26 mouse cellular contexts compared by ENCODE assay signal in genomic region chr3:83111485-83112261, GRCm38 (mm10). TPM values are rescaled to one million over a fixed set of nuclear protein-coding genes. Genes with fewer than 3 reads are reported as not detected.
DNase-seq lines count a peak whose midpoint lies in the region; ATAC-seq and TF ChIP-seq lines count a peak whose summit lies in the region.
"Had no signal": no experiment of that assay in that cellular context is flagged by ENCODE, and none has a peak within 500 bp of the region (broad histone marks: within the 10 kb centered on the region; RNA-seq: fewer than 3 reads in every experiment).

No protein-coding gene starts in this region.

- TF ChIP-seq CTCF in lung, embryonic 14.5 days (IDR thresholded peaks at IDR 0.05; ENCODE audit: low read depth), result no peak

- H3K27me3 ChIP-seq in hindbrain, embryonic 11.5 days (ENCODE audit: control insufficient read depth, insufficient read depth, low read length), result no peaks in the 10 kb centered on the region
- H3K27me3 ChIP-seq in hindbrain, embryonic 13.5 days, result 0 out of 2 replicates have a peak, but pooled peaks cover 3% of the 10 kb centered on the region
- no peaks in the 10 kb centered on the region for H3K27me3 ChIP-seq in lung, embryonic 14.5 days (ENCODE audit: insufficient read depth, low read length)
- H3K27me3 ChIP-seq in midbrain, embryonic 15.5 days (replicated peaks), result no peaks in the 10 kb centered on the region
- H3K27me3 ChIP-seq in midbrain, embryonic 16.5 days (ENCODE audit: control insufficient read depth, insufficient read depth, low read depth, low read length), result no peaks in the 10 kb centered on the region; the same call in 1 of the 2 replicates
- no peaks in the 10 kb centered on the region for H3K27me3 ChIP-seq in limb, embryonic 10.5 days (ENCODE audit: low read depth, poor library complexity, severe bottlenecking)
- H3K27me3 ChIP-seq: CH12.LX; heart, embryonic 15.5 days; hindbrain, embryonic 15.5 days; intestine, embryonic 15.5 days had no signal

- DNase-seq in hindbrain, embryonic 11.5 days (ENCODE audit: low spot score), result peak; percentile 4
- peak; percentile 55 for DNase-seq in lung, embryonic 14.5 days
- DNase-seq in lung, adult 18-20 months, result no peak
- DNase-seq in limb, embryonic 10.5 days (ENCODE audit: low spot score), result peak; percentile 29
- DNase-seq: adrenal gland, adult 8-10 months; adrenal gland, postnatal 36 days; cerebellum, adult 2 months; cerebellum, postnatal 10 days; embryo, embryonic 11 days; gastrocnemius, postnatal 36 days; heart, adult 18-20 months; heart, postnatal 14 days had no signal

- H3K4me2 ChIP-seq in hindbrain, embryonic 11.5 days (replicated peaks; ENCODE audit: low read depth, low read length), result no peak overlapping the region
- H3K4me2 ChIP-seq in hindbrain, embryonic 13.5 days, result no peak overlapping the region
- H3K4me2 ChIP-seq in lung, embryonic 14.5 days, result no peak overlapping the region
- no peak overlapping the region for H3K4me2 ChIP-seq in midbrain, embryonic 15.5 days
- no peak overlapping the region for H3K4me2 ChIP-seq in midbrain, embryonic 16.5 days (ENCODE audit: low read length)
- H3K4me2 ChIP-seq: embryonic facial prominence, embryonic 15.5 days; heart, embryonic 11.5 days; heart, embryonic 15.5 days; hindbrain, embryonic 15.5 days; intestine, embryonic 15.5 days had no signal

- ATAC-seq in hindbrain, embryonic 11.5 days (ENCODE audit: low FRiP score), result peak; percentile 66
- ATAC-seq in hindbrain, embryonic 13.5 days (ENCODE audit: low FRiP score), result no peak
- peak; percentile 44; the same call in 1 of the 2 replicates for ATAC-seq in lung, embryonic 14.5 days (ENCODE audit: insufficient read depth)
- peak; percentile 51; the same call in 1 of the 2 replicates for ATAC-seq in midbrain, embryonic 15.5 days (replicated peaks)
- no peak for ATAC-seq in midbrain, embryonic 16.5 days
- no peak for ATAC-seq in frontal cortex, adult (ENCODE audit: low TSS enrichment)
- ATAC-seq: forebrain, embryonic 14.5 days; intestine, embryonic 15.5 days; Patski had no signal

- no peaks in the 10 kb centered on the region for H3K36me3 ChIP-seq in hindbrain, embryonic 11.5 days (ENCODE audit: control insufficient read depth, insufficient read depth, low read length)
- no peaks in the 10 kb centered on the region for H3K36me3 ChIP-seq in hindbrain, embryonic 13.5 days
- no peaks in the 10 kb centered on the region for H3K36me3 ChIP-seq in lung, embryonic 14.5 days (ENCODE audit: insufficient read depth)
- no peaks in the 10 kb centered on the region for H3K36me3 ChIP-seq in midbrain, embryonic 15.5 days (replicated peaks)
- H3K36me3 ChIP-seq in midbrain, embryonic 16.5 days (ENCODE audit: control insufficient read depth, insufficient read depth, low read length), result no peaks in the 10 kb centered on the region
- H3K36me3 ChIP-seq in limb, embryonic 10.5 days, result no peaks in the 10 kb centered on the region
- H3K36me3 ChIP-seq: embryonic facial prominence, embryonic 15.5 days; forebrain, embryonic 10.5 days; heart, embryonic 15.5 days; hindbrain, embryonic 15.5 days; intestine, embryonic 15.5 days had no signal

- H3K9ac ChIP-seq in hindbrain, embryonic 11.5 days (ENCODE audit: low read depth, low read length), result no peak overlapping the region
- H3K9ac ChIP-seq in hindbrain, embryonic 13.5 days, result no peak overlapping the region
- H3K9ac ChIP-seq in lung, embryonic 14.5 days, result no peak overlapping the region
- H3K9ac ChIP-seq in midbrain, embryonic 15.5 days, result no peak overlapping the region
- no peak overlapping the region for H3K9ac ChIP-seq in midbrain, embryonic 16.5 days (ENCODE audit: low read depth, low read length)
- H3K9ac ChIP-seq: embryonic facial prominence, embryonic 15.5 days; heart, embryonic 15.5 days; hindbrain, embryonic 15.5 days; intestine, embryonic 15.5 days had no signal

- 32% methylated on average over 7 of the region's 7 CpGs for WGBS in hindbrain, embryonic 11.5 days
- 24% methylated on average over 7 of the region's 7 CpGs for WGBS in hindbrain, embryonic 13.5 days
- 51% methylated on average over 7 of the region's 7 CpGs for whole genome bisulfite sequencing in lung, embryonic 14.5 days
- 35% methylated on average over 7 of the region's 7 CpGs for WGBS in midbrain, embryonic 15.5 days
- WGBS in midbrain, embryonic 16.5 days, result 34% methylated on average over 7 of the region's 7 CpGs
- 47% methylated on average over 7 of the region's 7 CpGs for WGBS in limb, embryonic 10.5 days

- no peaks in the 10 kb centered on the region for H3K9me3 ChIP-seq in hindbrain, embryonic 11.5 days (ENCODE audit: control insufficient read depth, low read length)
- no peaks in the 10 kb centered on the region for H3K9me3 ChIP-seq in hindbrain, embryonic 13.5 days
- H3K9me3 ChIP-seq in lung, embryonic 14.5 days (ENCODE audit: low read depth, low read length), result no peaks in the 10 kb centered on the region
- H3K9me3 ChIP-seq in midbrain, embryonic 15.5 days, result no peaks in the 10 kb centered on the region
- H3K9me3 ChIP-seq in midbrain, embryonic 16.5 days (replicated peaks; ENCODE audit: control insufficient read depth, low read length, poor library complexity, severe bottlenecking), result no peaks in the 10 kb centered on the region
- no peaks in the 10 kb centered on the region for H3K9me3 ChIP-seq in limb, embryonic 10.5 days (replicated peaks)
- H3K9me3 ChIP-seq: embryonic facial prominence, embryonic 15.5 days; forebrain, embryonic 10.5 days; heart, embryonic 15.5 days; hindbrain, embryonic 15.5 days; intestine, embryonic 15.5 days had no signal

- H3K27ac ChIP-seq in hindbrain, embryonic 11.5 days (ENCODE audit: low read depth, low read length), result no peak overlapping the region; the same call in 1 of the 2 replicates
- H3K27ac ChIP-seq in hindbrain, embryonic 13.5 days, result no peak overlapping the region
- H3K27ac ChIP-seq in lung, embryonic 14.5 days (ENCODE audit: low read depth), result no peak overlapping the region
- no peak overlapping the region for H3K27ac ChIP-seq in midbrain, embryonic 15.5 days
- H3K27ac ChIP-seq in midbrain, embryonic 16.5 days (ENCODE audit: low read length), result no peak overlapping the region
- H3K27ac ChIP-seq in limb, embryonic 10.5 days, result no peak overlapping the region
- H3K27ac ChIP-seq: embryonic facial prominence, embryonic 15.5 days; forebrain, embryonic 10.5 days; heart, embryonic 15.5 days; hindbrain, embryonic 15.5 days; intestine, embryonic 15.5 days had no signal

- peaks cover 8% of the 10 kb centered on the region; the same call in 1 of the 2 replicates for H3K4me1 ChIP-seq in hindbrain, embryonic 11.5 days (replicated peaks; ENCODE audit: control insufficient read depth, insufficient read depth, low read length)
- H3K4me1 ChIP-seq in hindbrain, embryonic 13.5 days (replicated peaks), result peaks cover 29% of the 10 kb centered on the region
- 0 out of 2 replicates have a peak, but pooled peaks cover 3% of the 10 kb centered on the region for H3K4me1 ChIP-seq in lung, embryonic 14.5 days (ENCODE audit: insufficient read depth)
- H3K4me1 ChIP-seq in midbrain, embryonic 15.5 days, result peaks cover 16% of the 10 kb centered on the region; the same call in 1 of the 2 replicates
- peaks cover 15% of the 10 kb centered on the region for H3K4me1 ChIP-seq in midbrain, embryonic 16.5 days (ENCODE audit: control insufficient read depth, insufficient read depth, low read length)
- H3K4me1 ChIP-seq in limb, embryonic 10.5 days, result peaks cover 32% of the 10 kb centered on the region
- H3K4me1 ChIP-seq: heart, embryonic 15.5 days had no signal

- H3K4me3 ChIP-seq in hindbrain, embryonic 11.5 days (ENCODE audit: low read depth, low read length), result no peak overlapping the region
- no peak overlapping the region for H3K4me3 ChIP-seq in hindbrain, embryonic 13.5 days
- no peak overlapping the region for H3K4me3 ChIP-seq in lung, embryonic 14.5 days (ENCODE audit: low read depth, low read length)
- H3K4me3 ChIP-seq in midbrain, embryonic 15.5 days, result no peak overlapping the region
- no peak overlapping the region for H3K4me3 ChIP-seq in midbrain, embryonic 16.5 days (ENCODE audit: low read depth, low read length)
- no peak overlapping the region for H3K4me3 ChIP-seq in limb, embryonic 10.5 days
- H3K4me3 ChIP-seq: embryonic facial prominence, embryonic 15.5 days; erythroblast, embryonic 14.5 days; forebrain, embryonic 10.5 days; heart, embryonic 15.5 days; hindbrain, embryonic 15.5 days; intestine, embryonic 15.5 days had no signal

RNA-seq across cellular contexts. Expression of gene Dchs2, which starts 16.1 kb away (rescaled TPM):
- polyA plus RNA-seq in hindbrain, embryonic 11.5 days (2014; fragmentation: Nextera tagmentation; extraction: Ambion mirVana), result 1.2 and 1.6 TPM in 2 replicates
- polyA plus RNA-seq in hindbrain, embryonic 13.5 days (2015; fragmentation: Nextera tagmentation; extraction: Ambion mirVana), result 0.87 and 0.98 TPM in 2 replicates
- polyA plus RNA-seq in lung, embryonic 14.5 days (2014; fragmentation: Nextera tagmentation; extraction: Ambion mirVana), result 0.20 and 0.28 TPM in 2 replicates
- polyA plus RNA-seq in midbrain, embryonic 15.5 days (2015; fragmentation: Nextera tagmentation; extraction: Ambion mirVana), result 0.83 and 0.92 TPM in 2 replicates
- 0.69 and 0.75 TPM in 2 replicates for polyA plus RNA-seq in midbrain, embryonic 16.5 days (2015; fragmentation: Nextera tagmentation; extraction: Ambion mirVana)
- 0.08 and 0.14 TPM in 2 replicates for polyA plus RNA-seq in limb, embryonic 10.5 days (2016; fragmentation: Nextera tagmentation; extraction: Ambion mirVana)
- polyA plus RNA-seq: forebrain, embryonic 10.5 days had no signal

RNA-seq across cellular contexts. Expression of gene Plrg1, which starts 56.4 kb away (rescaled TPM):
- polyA plus RNA-seq in hindbrain, embryonic 11.5 days (2014; fragmentation: Nextera tagmentation; extraction: Ambion mirVana), result 133 and 146 TPM in 2 replicates
- polyA plus RNA-seq in hindbrain, embryonic 13.5 days (2015; fragmentation: Nextera tagmentation; extraction: Ambion mirVana), result 107 and 108 TPM in 2 replicates
- 114 and 115 TPM in 2 replicates for polyA plus RNA-seq in lung, embryonic 14.5 days (2014; fragmentation: Nextera tagmentation; extraction: Ambion mirVana)
- polyA plus RNA-seq in midbrain, embryonic 15.5 days (2015; fragmentation: Nextera tagmentation; extraction: Ambion mirVana), result 104 and 108 TPM in 2 replicates
- polyA plus RNA-seq in midbrain, embryonic 16.5 days (2015; fragmentation: Nextera tagmentation; extraction: Ambion mirVana), result 100 and 102 TPM in 2 replicates
- polyA plus RNA-seq in limb, embryonic 10.5 days (2016; fragmentation: Nextera tagmentation; extraction: Ambion mirVana), result 135 and 140 TPM in 2 replicates

Comparison
In these comparisons a context has a peak if more than half of its experiments do, and no peak if none do; other contexts are left out.
1. ATAC-seq: peak in hindbrain, embryonic 11.5 days (single experiment), lung, embryonic 14.5 days (single experiment) and midbrain, embryonic 15.5 days (single experiment); none in hindbrain, embryonic 13.5 days (single experiment), midbrain, embryonic 16.5 days (single experiment) and frontal cortex, adult (single experiment).
2. DNase-seq: peak in hindbrain, embryonic 11.5 days (single experiment), lung, embryonic 14.5 days (single experiment) and limb, embryonic 10.5 days (single experiment); none in lung, adult 18-20 months (0 of 2).